9 mouse cellular contexts compared by ENCODE assay signal in the genomic region with DNA sequence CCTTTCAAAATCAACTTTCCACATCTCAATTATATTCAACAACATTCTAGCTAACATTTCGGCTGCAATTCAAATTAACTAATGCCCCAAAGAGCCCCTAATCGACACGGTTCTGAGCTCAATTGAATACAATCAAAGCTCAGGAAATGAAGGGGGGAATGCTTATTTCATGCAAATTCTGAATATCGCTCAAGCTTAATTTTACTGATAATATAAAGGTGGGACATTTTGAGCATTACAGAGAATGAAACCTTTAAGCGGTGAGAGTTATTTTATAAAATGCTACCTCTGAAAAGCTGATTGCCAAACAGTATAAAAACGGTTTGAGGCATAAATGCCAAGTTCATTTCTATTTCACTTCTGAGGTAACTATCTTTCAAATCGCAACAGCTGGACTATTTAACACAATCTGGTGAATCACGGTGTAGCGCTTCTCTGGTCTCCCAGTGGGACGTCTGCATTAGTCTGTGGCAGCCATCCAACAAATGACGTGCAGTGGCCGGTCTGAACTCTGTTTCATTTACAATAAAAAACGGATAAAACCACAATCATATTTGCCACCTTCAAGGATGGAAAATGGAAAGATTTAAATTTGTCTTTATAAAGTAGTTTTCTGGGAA. TPM values are rescaled to one million over a fixed set of nuclear protein-coding genes. Genes with fewer than 3 reads are reported as not detected.
DNase-seq lines count a peak whose midpoint lies in the region; ATAC-seq lines count a peak whose summit lies in the region.
"Had no signal": no experiment of that assay in that cellular context is flagged by ENCODE, and none has a peak within 500 bp of the region (broad histone marks: within the 10 kb centered on the region; RNA-seq: fewer than 3 reads in every experiment).

No protein-coding gene starts in this region.

- 15% methylated on average over 13 of the region's 13 CpGs for WGBS in midbrain, embryonic 13.5 days

- no peaks in the 10 kb centered on the region for H3K36me3 ChIP-seq in midbrain, embryonic 13.5 days
- H3K36me3 ChIP-seq: embryonic facial prominence, embryonic 12.5 days had no signal

- H3K4me1 ChIP-seq in midbrain, embryonic 13.5 days (replicated peaks): peaks cover 27% of the 10 kb centered on the region

- no peaks in the 10 kb centered on the region for H3K9me3 ChIP-seq in midbrain, embryonic 13.5 days
- H3K9me3 ChIP-seq: embryonic facial prominence, embryonic 12.5 days had no signal

- no peak overlapping the region for H3K9ac ChIP-seq in midbrain, embryonic 13.5 days (replicated peaks)
- H3K9ac ChIP-seq: embryonic facial prominence, embryonic 12.5 days had no signal

- H3K27ac ChIP-seq in midbrain, embryonic 13.5 days: no peak overlapping the region
- H3K27ac ChIP-seq: embryonic facial prominence, embryonic 12.5 days had no signal

- no peak for ATAC-seq in midbrain, embryonic 13.5 days
- no peak for ATAC-seq in megakaryocyte progenitor cell, adult 5-6 weeks (replicated peaks; ENCODE audit: poor library complexity)
- no peak for ATAC-seq in frontal cortex, adult (ENCODE audit: low TSS enrichment)

- H3K27me3 ChIP-seq in midbrain, embryonic 13.5 days: peaks cover 89% of the 10 kb centered on the region

- intact Hi-C loops in left cerebral cortex, postnatal 10 days (cut with DNase I): no loop called here
- intact Hi-C loops in left cerebral cortex, postnatal 36 days (cut with DNase I): no loop called here

- H3K4me2 ChIP-seq in midbrain, embryonic 13.5 days (replicated peaks): peak overlapping the region; percentile 27
- H3K4me2 ChIP-seq: embryonic facial prominence, embryonic 12.5 days had no signal

- DNase-seq in left cerebral cortex, postnatal 10 days (ENCODE audit: extremely low spot score in 1 of 2, low spot score in 2 of 2): peak; percentile 8 to 44
- DNase-seq in left cerebral cortex, postnatal 36 days (ENCODE audit: low spot score in 2 of 2): no peak
- DNase-seq in Muller cell, postnatal 12 days (ENCODE audit: inconsistent ontology term): peak; percentile 59
- peak; percentile 77 for DNase-seq in adrenal gland, postnatal 36 days
- DNase-seq in gastrocnemius, postnatal 25 days: peak; percentile 13

- H3K4me3 ChIP-seq in midbrain, embryonic 13.5 days (replicated peaks): no peak overlapping the region
- H3K4me3 ChIP-seq: embryonic facial prominence, embryonic 12.5 days had no signal

RNA-seq across cellular contexts. Expression of gene Hspa12a, which starts 36.1 kb away (rescaled TPM):
- 100 to 1,000 TPM; 186 to 192 TPM for total RNA-seq in left cerebral cortex, postnatal 10 days (2021)
- 100 to 1,000 TPM; 217 to 223 TPM for total RNA-seq in left cerebral cortex, postnatal 36 days (2021)
- 100 to 1,000 TPM in 1 of 2 experiments, 10 to 100 TPM in 1; 55.1 to 109 TPM for total RNA-seq in adrenal gland, postnatal 36 days (2021)
- total RNA-seq in gastrocnemius, postnatal 25 days (2021): 1 to 10 TPM; 7.0 to 7.8 TPM
- polyA plus RNA-seq in midbrain, embryonic 13.5 days (2015; fragmentation: Nextera tagmentation; extraction: Ambion mirVana): 30.1 and 35.4 TPM in 2 replicates
- 0.39 and 0.64 TPM in 2 replicates for total RNA-seq in megakaryocyte progenitor cell, adult 5-6 weeks (2015)
- total RNA-seq in megakaryocyte progenitor cell, adult 5-6 weeks (2017): not detected in 2 replicates

RNA-seq across cellular contexts. Expression of gene Eno4, which starts 36.3 kb away (rescaled TPM):
- 1 to 10 TPM; 1.2 to 1.5 TPM for total RNA-seq in left cerebral cortex, postnatal 10 days (2021)
- 1 to 10 TPM; 2.2 to 2.4 TPM for total RNA-seq in left cerebral cortex, postnatal 36 days (2021)
- under 1 TPM; 0.26 to 0.56 TPM for total RNA-seq in adrenal gland, postnatal 36 days (2021)
- total RNA-seq in gastrocnemius, postnatal 25 days (2021): not detected
- polyA plus RNA-seq in midbrain, embryonic 13.5 days (2015; fragmentation: Nextera tagmentation; extraction: Ambion mirVana): 0.61 and 0.66 TPM in 2 replicates
- not detected in 2 replicates for total RNA-seq in megakaryocyte progenitor cell, adult 5-6 weeks (2015)
- not detected in 2 replicates for total RNA-seq in megakaryocyte progenitor cell, adult 5-6 weeks (2017)

Comparison
In these comparisons a context has a peak if more than half of its experiments do, and no peak if none do; other contexts are left out.
1. DNase-seq: peak in left cerebral cortex, postnatal 10 days (2 of 2), Muller cell, postnatal 12 days (single experiment), adrenal gland, postnatal 36 days (2 of 2) and gastrocnemius, postnatal 25 days (single experiment); none in left cerebral cortex, postnatal 36 days (0 of 2).
2. RNA of gene Hspa12a, which starts 36.1 kb away (total RNA-seq): 217 to 223 TPM in left cerebral cortex, postnatal 36 days, 186 to 192 TPM in left cerebral cortex, postnatal 10 days and 55.1 to 109 TPM in adrenal gland, postnatal 36 days; 7.0 to 7.8 TPM in gastrocnemius, postnatal 25 days and 0.39 to 0.64 TPM in megakaryocyte progenitor cell, adult 5-6 weeks; every median in the first group is over 4 times any median in the second.